Mouse (Mus musculus) small intestine, adult 2 months (tissue): Measurements from ENCODE around the gene Smndc1.

Source experiments
- CTCF ChIP-seq: fragments of 200-500 bp; IDR thresholded peaks from 2 replicates; pipeline ENCODE4 v1.5.1; 2012; ENCODE audit warnings: low read depth, mild to moderate bottlenecking, control low read depth, inconsistent platforms, low read length, moderate library complexity, mixed read lengths; ENCODE audit not compliant: insufficient replicate concordance, insufficient read length; ENCODE audit errors: extremely low read depth
- POLR2A ChIP-seq: fragments of 200-500 bp; IDR thresholded peaks from 2 replicates; pipeline ENCODE4 v1.6.1; 2012; ENCODE audit warnings: low read depth, mild to moderate bottlenecking, control low read depth, inconsistent platforms, low read length, moderate library complexity

- TF ChIP-seq CTCF (no peak), POLR2A (no peak)
These were observed 24.3 kb upstream of the Smndc1 start for GRCm38 (mm10) chr19:53414650-53415049.
